Mouse (Mus musculus) adrenal gland, adult (tissue): ENCODE measurements around the gene Olfr876.
"Not testable (repeated sequence)": the region's sequence is repeated elsewhere in the genome, so short reads cannot be mapped to it uniquely, and the experiment has no call there.

ENCODE experiments used
- DNase-seq, 2 experiments: peaks; one replicate each; pipeline ENCODE4 v3.0.0; 2022 to 2023; ENCODE audit warnings: low spot score in 1 of 2; ENCODE audit not compliant: inconsistent age in 2 of 2

The Olfr876 gene

DNA sequence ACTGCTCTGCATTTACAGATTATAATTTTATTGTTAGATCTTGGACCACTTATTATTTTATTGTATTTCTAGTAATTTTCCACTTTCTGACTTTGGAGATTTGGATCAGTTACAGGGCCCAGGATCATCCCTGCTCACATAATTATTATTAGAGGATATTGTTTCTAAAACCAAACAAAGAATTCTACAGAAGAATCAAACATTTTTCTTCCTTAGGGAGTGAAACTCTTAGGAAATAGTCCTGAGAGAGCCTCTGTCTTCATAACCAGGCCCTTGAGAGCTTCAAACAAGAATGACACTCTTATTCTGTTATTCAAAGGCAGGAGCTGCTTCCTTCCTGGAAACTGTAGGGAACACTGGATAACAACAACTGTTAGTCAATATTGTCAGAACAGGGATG, at the start of gene Olfr876:
TSS of gene Olfr876 (plus strand) at position 301 of the 400 bp plus-strand sequence.
- DNase-seq = no peak

DNA sequence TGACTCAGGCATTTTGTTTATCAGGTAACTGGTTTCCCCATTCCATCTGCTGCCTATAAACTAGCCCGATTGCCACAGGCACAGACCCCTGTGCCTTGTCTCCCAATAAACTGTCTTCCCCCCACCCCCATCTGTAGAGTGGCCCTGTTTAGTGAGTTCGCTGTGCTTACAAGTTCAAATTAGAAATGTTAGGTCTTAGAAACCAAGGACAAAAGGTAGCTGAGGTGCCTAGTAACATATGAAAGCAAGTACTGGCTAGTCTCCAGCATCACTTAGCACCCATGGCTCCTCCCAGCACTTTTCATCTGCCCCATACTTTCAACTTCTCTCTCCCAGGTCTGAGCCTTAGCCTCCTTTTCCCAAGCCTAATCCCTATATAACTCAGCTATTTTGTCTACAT, 41.1 kb upstream of the Olfr876 start:
- no peak for DNase-seq

GRCm38 (mm10) chr9:37762541-37762940, 40.3 kb upstream of the Olfr876 start:
- peak; percentile 48 to 77 for DNase-seq

- DNase-seq = no peak
Measured at GRCm38 (mm10) chr9:37770661-37771060, 32.2 kb upstream of the Olfr876 start.

- DNase-seq = no peak
Measured at GRCm38 (mm10) chr9:37771759-37772158, 31.1 kb upstream of the Olfr876 start, which contains the start of gene Olfr875. Gene Olfr875, plus strand, starts transcription at chr9:37771857.

GRCm38 (mm10) chr9:37782766-37783260, 20.0 kb upstream of the Olfr876 start:
- peak; percentile 17 to 45 for DNase-seq

- DNase-seq = not testable (repeated sequence)
Measured at GRCm38 (mm10) chr9:37783394-37784387, 19.1 kb upstream of the Olfr876 start.

DNA sequence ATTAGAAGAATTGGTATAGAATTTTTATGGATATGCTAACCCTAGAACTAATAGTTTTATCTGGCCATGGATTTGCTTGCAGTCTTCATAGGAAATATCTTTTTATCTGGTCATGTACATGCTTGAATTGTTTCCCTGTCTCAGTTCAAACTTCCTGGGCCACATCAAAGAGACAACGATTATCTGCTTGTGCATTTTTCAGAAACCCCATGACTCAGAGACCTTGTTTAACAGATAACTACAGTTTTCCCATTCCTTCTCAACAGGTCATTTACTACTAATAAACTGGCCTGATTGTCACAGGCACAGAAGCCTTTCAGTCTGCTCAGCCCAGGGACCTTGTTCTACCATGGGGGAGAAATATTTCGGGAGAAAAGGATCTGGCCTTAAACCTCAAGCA, 16.4 kb upstream of the Olfr876 start:
- peak in 1 of 2 experiments; percentile 57 for DNase-seq

GRCm38 (mm10) chr9:37802055-37802454, 776 bp upstream of the Olfr876 start:
- DNase-seq = no peak

GRCm38 (mm10) chr9:37807235-37807634, 4.4 kb downstream of the Olfr876 start:
- no peak for DNase-seq

DNA sequence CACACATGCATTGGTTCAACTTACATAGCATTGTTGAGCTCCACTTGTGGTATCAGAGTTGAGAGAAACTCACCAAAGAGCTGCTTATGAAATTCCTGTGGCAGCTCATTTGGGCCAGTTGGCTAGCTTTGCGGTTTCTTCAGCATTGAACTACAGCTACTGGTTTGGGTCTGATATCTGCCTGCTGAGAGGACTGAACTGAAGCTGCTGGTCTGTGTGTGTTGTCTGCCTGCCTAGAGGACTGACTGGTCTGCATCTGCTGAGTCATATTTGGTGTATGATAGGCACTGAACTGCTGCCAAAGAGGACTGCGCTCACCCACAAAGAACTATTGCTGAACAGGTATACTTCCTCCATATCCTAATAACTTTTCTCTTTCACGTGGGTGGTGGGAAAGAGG, 5.6 kb downstream of the Olfr876 start:
- peak; percentile 26 to 67 for DNase-seq

DNA sequence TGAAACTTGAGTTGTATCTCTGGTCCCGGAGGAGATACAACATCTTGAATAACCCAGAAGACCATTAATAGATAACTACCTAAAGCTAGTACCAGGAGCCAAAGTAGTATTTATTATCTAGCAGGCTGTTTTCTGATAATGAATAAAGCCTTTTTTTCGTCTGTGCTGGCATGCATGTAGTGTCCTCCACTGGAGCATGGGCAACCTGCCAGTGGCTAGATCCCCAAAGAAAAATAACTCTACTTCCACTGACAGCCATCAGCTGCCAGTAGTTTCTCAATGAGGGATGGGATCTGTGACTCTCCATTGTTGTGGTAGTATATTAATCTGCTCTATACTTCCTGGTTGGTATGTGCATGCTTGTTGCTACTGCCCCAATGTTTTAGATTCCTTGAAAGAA, 6.1 kb downstream of the Olfr876 start:
- DNase-seq = peak; percentile 47 to 84

- no peak for DNase-seq
Measured at GRCm38 (mm10) chr9:37814696-37815095, 11.9 kb downstream of the Olfr876 start.

DNA sequence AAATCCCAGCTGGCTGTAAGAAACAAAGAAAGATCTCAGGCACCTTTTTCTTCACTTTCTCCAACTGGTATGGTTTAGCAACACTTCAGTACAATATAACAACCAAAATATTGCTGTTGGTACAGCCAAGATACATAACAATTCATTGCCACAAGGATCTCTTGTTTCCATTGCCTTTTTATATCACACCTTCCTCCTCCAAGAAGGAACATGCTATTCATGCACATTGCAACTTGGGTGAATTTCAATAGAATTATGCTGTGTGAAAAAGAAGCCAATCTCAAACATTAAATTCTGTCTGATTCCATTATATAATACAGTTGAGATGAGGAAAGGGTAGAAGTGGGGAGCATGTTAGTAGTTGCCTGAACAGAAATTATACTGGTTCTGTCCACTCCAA, 27.1 kb downstream of the Olfr876 start:
- no peak for DNase-seq

DNA sequence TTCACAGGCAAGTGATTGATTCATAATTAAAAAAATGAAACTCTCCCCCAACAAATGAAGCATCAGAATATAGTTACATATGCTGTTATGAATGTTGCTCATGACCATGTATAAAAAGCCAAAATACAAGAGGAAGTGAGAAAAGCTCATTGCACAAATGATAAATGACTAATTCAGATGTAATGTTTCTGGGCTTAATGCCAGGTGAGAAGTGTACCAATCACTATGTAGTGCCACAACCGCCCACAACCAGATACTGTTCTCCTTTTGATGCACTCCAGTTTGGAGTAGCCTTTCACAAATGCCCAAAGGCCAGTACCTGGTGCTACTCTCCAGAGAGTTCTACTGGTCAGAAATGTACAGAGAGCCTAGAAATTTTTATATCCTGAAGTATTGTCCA, 30.5 kb downstream of the Olfr876 start:
- peak in 1 of 2 experiments; percentile 61 for DNase-seq

DNA sequence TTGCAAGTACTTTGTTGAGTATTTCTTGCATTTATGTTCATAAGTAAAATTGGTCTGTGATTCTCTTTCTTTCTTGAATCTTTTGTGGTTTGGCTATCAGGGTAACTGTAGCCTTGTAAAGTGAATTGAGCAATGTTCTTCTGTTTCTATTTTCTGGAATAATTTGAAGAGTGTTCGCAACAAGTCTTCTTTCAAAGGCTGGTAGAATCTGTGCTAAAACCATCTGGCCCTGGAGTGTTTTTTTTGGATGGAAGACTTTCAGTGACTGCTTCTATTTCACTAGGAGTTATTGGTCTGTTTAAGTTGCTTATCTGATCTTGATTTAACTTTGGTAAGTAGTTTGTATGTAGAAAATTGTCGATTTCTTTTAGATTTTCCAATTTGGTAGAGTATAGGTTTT, 46.4 kb downstream of the Olfr876 start:
- no peak for DNase-seq

DNA sequence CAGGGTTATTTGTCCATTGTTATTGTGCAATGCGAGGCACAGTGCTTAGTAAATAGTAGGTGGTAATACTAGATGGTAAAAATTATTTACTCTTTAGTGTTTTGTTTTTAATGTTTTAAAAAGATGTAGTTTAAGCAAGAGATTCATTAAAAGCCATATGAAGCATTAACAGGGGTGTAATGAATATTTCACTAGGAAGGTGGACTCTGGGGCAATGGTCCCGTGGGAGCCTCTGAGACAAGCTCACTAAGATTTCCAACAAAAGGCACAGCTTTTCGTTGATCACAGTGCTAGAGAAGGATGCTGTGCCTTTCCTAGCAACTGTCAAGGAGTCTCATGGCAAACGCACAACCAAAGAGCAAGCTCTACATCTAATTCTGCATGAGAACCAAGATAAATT, 51.1 kb downstream of the Olfr876 start, which contains the start of gene Olfr877:
TSS of gene Olfr877 (plus strand) at position 301 of the 400 bp plus-strand sequence.
- DNase-seq = no peak
